Mouse (Mus musculus): ENCODE data around the gene Il17rc.

- TF ChIP-seq POLR2A (IDR thresholded peaks at IDR 0.05; ENCODE audit: low read depth, low read length) (no peak), CTCF (IDR thresholded peaks at IDR 0.05; ENCODE audit: extremely low read depth, insufficient read depth, insufficient read length, insufficient replicate concordance) (no peak)
Observed at GRCm38 (mm10) chr6:113440686-113441085, 30.5 kb upstream of the Il17rc start.
